Mouse (Mus musculus) adrenal gland, postnatal 4 days (tissue): Measurements from ENCODE around the gene Shroom1. TPM values are rescaled to one million over a fixed set of nuclear protein-coding genes. Genes with fewer than 3 reads are reported as not detected.

Experiments
- DNase-seq, 2 experiments: peaks; one replicate each; pipeline ENCODE4 v3.0.0; 2021 to 2022; ENCODE audit warnings: low spot score in 2 of 2, mixed read lengths in 2 of 2
- total RNA-seq, 2 experiments: library from RNA; stranded (reverse); gene quantifications; 2 replicates each; pipeline ENCODE4 v1.2.3; 2021

Gene Shroom1
- total RNA-seq, 2 experiments from 2014 or later = 4.5 to 5.8 TPM

GRCm38 (mm10) chr11:53478383-53479170 is 21.6 kb downstream of the Shroom1 start:
- DNase-seq = no peak

- DNase-seq = no peak
Measured at GRCm38 (mm10) chr11:53479171-53479782, 22.3 kb downstream of the Shroom1 start.

- no peak for DNase-seq
Measured at GRCm38 (mm10) chr11:53479783-53480301, 22.8 kb downstream of the Shroom1 start, which contains the start of the genes Gm9945 and Sowaha. Gm9945 (plus strand) TSS chr11:53480166. Sowaha (minus strand) TSS chr11:53480274.

DNA sequence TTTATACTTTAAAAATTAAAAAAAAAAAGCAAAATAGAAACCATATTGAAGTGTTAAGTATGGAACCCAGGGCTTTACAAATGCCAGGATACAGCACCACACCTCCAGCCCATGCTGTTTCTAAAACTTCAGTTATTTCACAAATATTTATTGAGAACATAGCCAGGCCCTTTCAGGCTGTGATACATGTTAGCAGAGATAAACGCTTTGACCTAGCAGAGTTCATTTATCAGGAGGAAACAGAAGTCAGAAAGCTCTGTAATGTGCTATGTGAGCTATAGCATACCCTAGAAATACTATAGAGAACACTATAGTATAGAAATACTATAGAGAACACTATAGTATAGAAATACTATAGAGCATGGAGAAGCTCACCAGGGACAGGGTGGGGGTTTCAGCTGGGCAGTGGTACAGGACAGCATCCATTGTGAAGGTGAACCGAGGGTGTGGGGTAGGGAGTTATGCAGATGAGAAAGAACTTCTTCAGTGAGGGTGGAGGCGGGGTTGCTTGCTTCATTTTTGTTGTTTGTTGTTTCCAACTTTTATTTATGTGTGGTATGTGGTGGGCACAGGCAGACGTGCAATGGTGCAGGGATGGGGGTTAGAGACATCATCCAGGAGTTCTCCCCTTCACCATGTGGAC is 24.2 kb downstream of the Shroom1 start:
- no peak for DNase-seq

DNA sequence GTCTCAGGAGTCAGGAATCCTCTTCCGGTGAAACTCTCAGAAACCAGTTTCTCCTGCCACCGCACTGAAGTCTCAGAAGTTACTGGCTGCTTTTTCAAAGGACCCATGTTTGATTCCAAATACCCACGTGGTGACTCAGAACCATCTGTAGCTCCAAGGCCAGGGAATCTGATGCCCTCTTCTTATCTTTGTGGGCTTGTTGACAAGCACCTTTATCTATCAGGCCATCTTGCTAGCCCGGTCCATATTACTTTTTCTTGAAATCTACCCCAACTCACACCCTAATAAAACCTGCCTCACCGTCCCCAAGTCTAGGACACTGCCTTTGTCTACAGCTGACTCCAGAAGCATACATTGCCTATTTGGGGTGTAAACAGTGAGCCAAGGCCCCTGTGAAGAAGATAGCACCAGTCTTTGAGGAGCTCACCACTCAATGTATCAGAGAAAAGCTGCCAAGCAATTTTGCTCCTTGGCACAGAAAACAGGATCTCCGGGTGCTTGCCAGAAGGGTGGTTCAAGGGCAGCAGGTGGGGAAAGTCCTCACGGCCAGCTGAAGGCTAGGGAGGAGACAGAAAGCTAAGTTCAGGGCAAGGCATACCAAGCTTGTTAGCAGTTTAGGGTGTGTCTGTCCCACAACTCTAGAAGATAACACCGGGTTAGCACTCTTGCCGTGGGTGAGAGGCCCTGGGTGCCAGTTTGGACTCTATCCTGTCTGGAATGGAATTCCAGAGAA is 26.3 kb downstream of the Shroom1 start:
- DNase-seq = no peak

GRCm38 (mm10) chr11:53485719-53486118 is 28.7 kb downstream of the Shroom1 start:
- DNase-seq = no peak

- DNase-seq = no peak
Measured at GRCm38 (mm10) chr11:53486351-53486750, 29.3 kb downstream of the Shroom1 start.

DNA sequence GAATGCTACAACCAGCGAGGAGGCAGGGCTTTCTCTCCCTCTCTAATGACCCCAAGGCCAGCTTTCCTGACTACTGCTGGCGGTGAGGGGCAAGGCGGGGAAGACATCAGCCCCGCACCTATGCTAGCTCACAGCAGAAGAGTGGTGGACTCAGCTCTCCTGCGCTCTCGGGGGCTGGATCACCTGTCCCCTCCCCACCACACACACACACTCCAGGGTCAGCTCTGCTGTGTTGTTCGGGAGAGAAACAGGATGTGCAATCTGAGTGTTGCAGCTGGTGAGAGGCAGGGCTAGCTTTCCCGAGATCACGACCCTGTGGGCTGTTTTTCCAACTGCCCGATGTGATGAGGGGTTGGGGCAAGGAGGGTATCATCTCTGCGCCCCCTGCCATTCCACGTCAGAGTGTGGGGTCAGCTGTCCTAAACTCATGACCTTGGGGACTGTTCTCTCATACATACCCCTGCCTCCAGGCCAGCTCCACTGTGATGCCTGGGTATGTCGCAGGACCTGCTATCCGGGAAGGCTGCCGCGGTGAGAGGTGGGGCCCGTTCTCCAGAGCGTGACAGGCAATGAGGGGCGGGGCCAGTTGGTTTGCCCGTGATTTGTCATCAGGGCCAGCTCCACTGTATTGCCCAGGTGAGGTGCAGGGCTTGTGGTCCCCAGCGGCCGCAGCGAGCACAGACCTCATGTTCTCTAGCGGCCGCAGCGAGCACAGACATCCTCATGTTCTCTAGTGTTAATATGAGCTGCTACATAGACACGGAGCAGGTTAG is 30.0 kb downstream of the Shroom1 start:
- no peak for DNase-seq

DNA sequence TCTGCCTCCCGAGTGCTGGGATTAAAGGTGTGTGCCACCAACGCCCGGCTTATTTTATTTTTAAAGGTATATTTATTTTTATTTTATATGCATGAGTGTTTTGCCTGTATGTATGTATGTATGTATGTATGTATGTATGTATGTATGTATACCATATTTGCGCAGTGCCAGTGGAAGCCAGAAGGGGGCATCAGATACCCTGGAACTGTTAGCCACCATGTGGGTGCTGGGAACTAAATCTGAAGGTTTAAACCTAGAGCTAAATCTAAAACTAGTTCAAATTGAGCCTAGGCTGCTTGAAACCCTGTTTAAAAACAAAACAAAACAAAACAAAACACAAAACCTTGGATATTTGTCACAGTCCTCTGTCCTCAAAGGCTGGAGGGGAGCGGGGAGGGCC is 32.0 kb downstream of the Shroom1 start:
- DNase-seq = no peak

- no peak for DNase-seq
Measured at GRCm38 (mm10) chr11:53489421-53489820, 32.4 kb downstream of the Shroom1 start.

DNA sequence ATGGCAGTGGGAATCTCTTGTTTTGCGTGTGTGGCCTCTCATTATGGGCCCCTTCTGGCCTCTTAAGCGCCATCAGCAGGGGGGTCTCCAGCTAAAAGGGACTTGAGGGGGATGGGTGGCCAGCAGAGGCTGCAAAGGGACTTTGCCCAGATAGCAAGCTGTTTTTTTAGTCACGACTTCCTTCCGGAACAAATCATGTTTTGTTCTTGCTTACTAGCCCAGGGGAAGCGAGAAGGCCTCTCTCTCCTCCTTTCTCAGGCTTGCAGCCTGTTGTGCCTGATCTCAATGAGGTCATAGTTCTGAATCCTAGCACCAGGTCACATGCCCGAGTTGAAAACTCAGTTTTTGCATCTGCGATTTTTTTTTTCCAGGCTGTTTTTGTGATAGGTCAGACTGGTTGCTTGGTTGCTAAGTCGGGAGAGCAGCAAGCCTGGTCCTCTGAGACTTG is 35.0 kb downstream of the Shroom1 start:
- no peak for DNase-seq

- no peak for DNase-seq
Measured at GRCm38 (mm10) chr11:53493243-53493955, 36.4 kb downstream of the Shroom1 start.

GRCm38 (mm10) chr11:53495417-53495816 is 38.4 kb downstream of the Shroom1 start:
- DNase-seq = no peak

GRCm38 (mm10) chr11:53496946-53497345 is 39.9 kb downstream of the Shroom1 start:
- DNase-seq = no peak

GRCm38 (mm10) chr11:53500569-53500968 is 43.6 kb downstream of the Shroom1 start:
- no peak for DNase-seq

DNA sequence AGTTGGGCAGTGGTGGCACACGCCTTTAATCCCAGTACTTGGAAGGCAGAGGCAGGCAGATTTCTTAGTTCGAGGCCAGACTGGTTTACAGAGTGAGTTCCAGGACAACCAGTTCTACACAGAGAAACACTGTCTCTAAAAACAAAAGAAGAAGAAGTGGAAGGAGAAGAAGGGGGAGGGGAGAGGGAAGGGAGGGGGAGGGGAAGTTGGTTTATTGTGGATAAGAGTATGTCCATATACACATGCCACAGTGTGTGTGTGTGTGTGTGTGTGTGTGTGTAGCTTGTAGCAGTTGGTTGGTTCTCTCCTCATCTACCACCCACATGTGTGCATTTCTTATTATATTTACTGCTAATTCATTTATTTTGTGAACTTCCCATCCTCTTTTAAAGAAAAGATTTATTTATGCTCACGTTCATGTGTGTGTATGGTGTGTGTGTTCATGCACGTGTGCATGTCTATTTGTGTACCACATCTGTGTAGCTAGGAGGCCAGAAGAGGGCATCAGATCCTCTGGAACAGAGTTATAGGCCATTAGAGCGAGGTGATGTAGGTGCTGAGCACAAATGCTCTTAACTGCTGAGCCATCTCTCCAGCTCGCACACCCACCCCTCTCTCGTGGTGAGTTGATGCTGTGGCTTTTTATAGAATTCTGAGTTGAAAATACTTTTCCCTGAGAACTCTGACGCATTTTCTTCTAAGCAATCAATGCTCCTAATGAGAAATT is 45.2 kb downstream of the Shroom1 start:
- no peak for DNase-seq

- no peak for DNase-seq
Measured at GRCm38 (mm10) chr11:53503738-53504137, 46.7 kb downstream of the Shroom1 start.

GRCm38 (mm10) chr11:53504376-53504775 is 47.4 kb downstream of the Shroom1 start:
- no peak for DNase-seq
